Mouse (Mus musculus): ENCODE measurements around the gene Smarca1.

Gene Smarca1

GRCm38 (mm10) chrX:47892431-47893024 lies at the start of gene Smarca1:
TSS of gene Smarca1 (minus strand) at chrX:47892974.
- no peak for DNase-seq (ENCODE audit: low spot score)

DNA sequence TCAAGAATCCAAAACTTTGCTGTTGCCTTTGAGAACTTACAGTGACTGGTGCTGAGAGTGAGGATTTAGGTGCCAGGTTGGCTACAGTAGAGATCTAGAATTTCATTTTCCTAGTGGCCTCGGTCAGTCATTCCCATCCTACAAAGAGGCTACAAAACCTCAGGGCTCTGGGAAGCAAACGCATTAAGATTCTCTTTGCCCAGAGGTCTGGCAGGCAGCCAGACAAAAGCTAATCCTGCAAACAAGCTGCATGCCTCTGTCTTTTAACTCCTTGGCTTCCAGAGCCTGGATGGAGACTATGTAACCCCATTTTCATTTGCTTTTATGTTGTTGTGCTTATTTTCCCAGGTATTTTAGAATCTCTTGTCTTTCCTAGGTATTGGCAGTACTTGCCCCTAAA lies 45.0 kb upstream of the Smarca1 start:
- peak; percentile 16 for DNase-seq (ENCODE audit: low spot score)

GRCm38 (mm10) chrX:47936885-47937284 lies 44.1 kb upstream of the Smarca1 start:
- DNase-seq (ENCODE audit: low spot score): peak; percentile 2

- DNase-seq (ENCODE audit: low spot score): no peak
Measured at GRCm38 (mm10) chrX:47934352-47934751, 41.6 kb upstream of the Smarca1 start.

DNA sequence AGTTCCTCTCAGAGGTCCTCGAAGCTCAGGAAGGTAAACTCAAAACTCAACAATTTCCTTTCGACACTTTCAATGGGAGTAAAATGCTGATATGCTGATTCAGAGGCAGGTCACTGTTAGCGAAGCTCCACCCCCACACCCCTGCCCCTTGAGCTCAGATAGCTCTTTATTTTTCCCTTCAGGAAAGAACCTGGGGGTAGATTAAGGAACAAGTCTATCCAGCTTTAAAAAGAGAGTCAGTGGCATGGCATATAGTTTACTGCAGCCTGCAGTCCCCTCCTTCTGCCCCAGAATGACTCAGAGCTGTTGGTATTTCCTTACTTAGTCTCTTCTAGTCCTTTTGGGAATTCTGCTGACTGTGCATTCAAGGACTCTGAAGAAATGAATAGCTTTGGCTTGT lies 37.7 kb upstream of the Smarca1 start:
- DNase-seq (ENCODE audit: low spot score): no peak

DNA sequence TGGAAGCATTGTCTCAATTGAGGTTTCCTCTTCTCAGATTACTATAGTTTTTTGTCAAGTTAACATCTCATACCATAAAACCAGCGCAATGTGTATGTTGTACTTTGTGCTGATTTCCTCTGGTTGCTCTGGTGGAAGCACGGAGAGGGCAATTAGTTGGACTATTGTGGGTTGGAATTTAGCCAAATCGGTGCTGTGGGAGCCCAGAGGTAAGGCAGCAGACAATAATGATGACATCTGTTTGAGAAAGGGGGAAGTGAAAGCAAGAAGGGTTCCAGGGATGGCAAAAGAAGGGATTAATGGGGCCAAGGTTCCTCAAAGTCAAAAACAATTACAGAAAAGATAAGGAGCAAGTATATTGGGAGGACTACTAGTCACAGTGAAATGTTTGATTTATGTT lies 35.2 kb upstream of the Smarca1 start:
- no peak for DNase-seq (ENCODE audit: low spot score)

DNA sequence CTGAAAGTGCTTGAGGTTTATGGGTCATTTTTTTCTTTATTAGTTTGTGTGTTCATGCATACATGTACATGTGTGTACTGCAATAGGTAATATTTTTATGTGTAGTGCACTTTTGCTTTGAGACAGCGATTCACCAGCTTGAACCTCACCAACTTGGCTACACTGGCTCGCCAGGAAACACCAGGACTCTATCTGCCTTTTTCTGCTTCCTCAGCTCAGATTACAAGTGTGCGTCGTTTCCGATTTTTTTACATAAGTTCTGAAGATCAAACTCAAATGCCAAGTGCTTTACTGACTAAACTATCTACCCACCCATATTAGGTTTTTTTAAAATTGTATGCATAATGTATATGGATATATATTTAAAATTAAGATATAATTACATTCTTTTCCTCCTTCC lies 27.8 kb upstream of the Smarca1 start:
- DNase-seq (ENCODE audit: low spot score): no peak

DNA sequence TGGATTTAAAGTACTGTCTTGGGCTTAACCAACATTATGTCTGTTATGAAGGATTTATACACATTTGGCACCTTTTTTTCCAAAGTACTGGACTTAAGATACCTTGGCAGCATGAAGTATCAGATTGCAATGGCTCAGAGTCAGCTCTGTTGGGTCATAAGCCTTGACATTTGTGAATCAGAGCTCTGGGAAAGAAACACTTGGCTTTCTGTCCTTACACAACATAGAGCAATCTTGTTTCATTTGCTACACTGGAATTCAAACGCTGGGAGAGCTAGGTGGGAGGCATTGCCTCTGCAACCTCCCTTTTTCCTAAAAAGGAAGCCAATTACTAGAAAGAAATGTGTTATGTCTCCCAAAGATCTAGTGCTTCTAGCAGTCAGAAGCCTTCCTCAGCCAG lies 24.1 kb upstream of the Smarca1 start:
- DNase-seq (ENCODE audit: low spot score): no peak

DNA sequence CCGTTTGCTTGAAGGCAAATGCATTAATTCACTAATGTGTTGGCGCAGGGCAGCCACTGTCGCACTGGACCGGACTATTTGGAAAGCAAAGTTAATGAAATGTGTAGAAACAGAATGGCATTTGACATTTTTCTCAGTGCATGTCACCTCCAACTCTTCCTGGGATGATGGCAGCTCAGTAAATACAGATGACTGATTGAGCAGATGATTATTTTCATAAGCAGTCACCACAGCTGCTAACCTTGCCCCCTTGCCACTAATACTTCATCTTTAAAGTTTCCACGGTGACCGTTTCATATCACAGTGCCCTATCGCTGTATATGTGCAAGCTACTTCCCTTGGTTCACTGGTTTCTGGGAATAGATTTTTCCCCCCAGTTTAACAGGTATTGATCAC lies 20.8 kb upstream of the Smarca1 start:
- DNase-seq (ENCODE audit: low spot score): no peak

GRCm38 (mm10) chrX:47912904-47913542 lies 20.2 kb upstream of the Smarca1 start:
- DNase-seq (ENCODE audit: low spot score): no peak

- peak; percentile 65 for DNase-seq (ENCODE audit: low spot score)
Measured at GRCm38 (mm10) chrX:47912306-47912792, 19.6 kb upstream of the Smarca1 start, which contains the start of gene Ocrl. TSS of gene Ocrl (plus strand) at chrX:47912387.

- DNase-seq (ENCODE audit: low spot score): peak; percentile 3
Measured at GRCm38 (mm10) chrX:47891907-47892430, 805 bp downstream of the Smarca1 start.

- no peak for DNase-seq (ENCODE audit: low spot score)
Measured at GRCm38 (mm10) chrX:47891243-47891906, 1.4 kb downstream of the Smarca1 start.

DNA sequence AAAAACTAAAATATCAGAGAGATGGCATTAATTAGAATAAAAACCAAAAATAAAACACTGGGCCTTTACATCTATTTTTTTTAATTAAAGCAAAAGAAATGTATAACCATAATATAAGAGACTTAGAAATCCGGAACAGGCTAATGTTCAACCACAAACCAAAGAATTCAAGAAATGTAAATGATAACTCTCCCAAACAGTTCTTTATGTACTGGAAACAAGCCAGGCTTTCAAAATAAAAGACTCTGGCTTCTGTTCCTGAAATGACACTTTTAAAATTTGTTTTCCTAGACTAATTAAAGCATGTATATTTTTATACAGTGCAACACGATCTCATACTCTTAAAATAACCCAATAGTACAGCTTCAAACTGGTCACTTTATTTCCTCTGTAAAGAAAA lies 5.4 kb downstream of the Smarca1 start:
- DNase-seq (ENCODE audit: low spot score): no peak

- no peak for DNase-seq (ENCODE audit: low spot score)
Measured at GRCm38 (mm10) chrX:47882813-47883212, 10.0 kb downstream of the Smarca1 start.

GRCm38 (mm10) chrX:47880052-47880451 lies 12.7 kb downstream of the Smarca1 start:
- peak; percentile 40 for DNase-seq (ENCODE audit: low spot score)

- no peak for DNase-seq (ENCODE audit: low spot score)
Measured at GRCm38 (mm10) chrX:47858544-47858943, 34.2 kb downstream of the Smarca1 start.

DNA sequence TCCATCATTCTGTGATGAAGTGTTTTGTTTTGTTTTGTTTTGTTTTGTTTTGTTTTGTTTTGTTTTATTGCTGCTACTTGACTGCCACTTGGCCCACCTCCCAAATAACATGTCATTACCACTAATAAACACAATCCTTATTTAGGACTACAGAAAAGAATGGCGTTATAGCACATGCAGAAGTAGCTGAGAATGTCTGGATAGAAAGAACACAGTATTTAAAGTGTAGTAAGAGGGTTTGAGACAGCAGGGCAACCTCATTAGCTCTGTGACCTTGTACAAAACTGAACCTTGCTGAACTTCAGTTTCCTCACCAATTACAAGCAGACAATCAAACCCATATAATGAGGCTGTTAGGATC lies 57.0 kb downstream of the Smarca1 start:
- no peak for DNase-seq (ENCODE audit: low spot score)

DNA sequence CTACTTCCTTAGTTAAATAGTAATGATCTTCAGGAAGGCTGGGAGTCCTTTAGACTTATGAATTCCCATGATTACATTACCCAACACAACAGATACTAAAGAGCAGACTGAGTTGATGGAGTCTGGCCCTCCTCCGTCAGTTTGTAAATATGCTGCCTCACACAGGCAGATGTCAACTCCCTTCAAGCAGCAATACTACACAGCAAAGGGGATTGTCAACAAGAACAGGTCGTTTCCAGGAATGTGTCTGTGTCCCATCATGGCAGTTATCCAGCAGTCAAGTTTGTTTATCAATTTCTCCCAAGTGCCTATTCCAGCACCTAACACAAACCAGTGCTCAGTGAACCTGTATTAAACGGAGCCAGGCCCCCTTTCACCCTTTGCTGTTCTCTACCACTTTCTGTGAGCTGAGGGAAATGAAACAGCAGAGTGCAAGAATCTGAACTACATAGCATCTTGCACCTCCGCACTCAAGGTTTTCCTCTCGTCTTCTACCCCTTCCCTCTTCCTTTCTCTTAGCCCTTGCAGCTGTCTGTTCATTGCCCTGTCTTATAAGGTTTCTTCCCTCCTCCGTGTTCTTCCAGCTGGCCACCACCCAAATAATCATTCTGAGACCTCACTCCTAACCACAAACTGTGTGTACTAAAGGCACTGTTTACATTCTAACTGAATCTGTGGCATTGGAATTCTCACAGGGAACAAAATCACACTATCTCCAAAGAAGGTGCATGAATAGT lies 57.5 kb downstream of the Smarca1 start:
- DNase-seq (ENCODE audit: low spot score): no peak

DNA sequence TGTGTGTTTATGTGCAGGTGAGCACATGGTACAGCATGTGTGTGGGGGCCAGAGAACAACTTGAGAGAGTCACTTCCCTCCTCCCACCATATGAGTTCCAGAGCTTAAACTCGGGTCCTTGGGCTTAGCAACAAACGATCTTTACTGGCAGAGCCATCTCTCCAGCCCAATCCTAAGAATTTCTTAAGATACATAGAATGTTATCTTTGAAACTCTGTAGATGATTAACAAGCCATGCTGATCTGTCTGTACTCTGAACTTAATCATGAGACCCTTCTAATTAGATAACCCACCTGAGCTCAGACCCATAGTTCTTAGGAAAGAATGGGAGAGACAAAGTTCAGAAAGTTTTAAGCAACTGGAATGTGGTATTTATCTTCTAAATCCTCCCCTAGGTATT lies 59.3 kb downstream of the Smarca1 start:
- no peak for DNase-seq (ENCODE audit: low spot score)

- no peak for DNase-seq (ENCODE audit: low spot score)
Measured at GRCm38 (mm10) chrX:47820566-47820965, 72.2 kb downstream of the Smarca1 start.

GRCm38 (mm10) chrX:47808717-47809116 lies 84.1 kb downstream of the Smarca1 start:
- DNase-seq (ENCODE audit: low spot score): no peak

All from urinary bladder, postnatal 14 days (tissue).